Mouse (Mus musculus) ES-E14 (cell line): Measurements from ENCODE around the gene Npcd.

Experiments
- CHD2 ChIP-seq: IDR thresholded peaks from 2 replicates; pipeline ENCODE4 v1.6.1; 2014; ENCODE audit warnings: mild to moderate bottlenecking, low read depth, low read length, inconsistent platforms
- ZNF384 ChIP-seq: IDR thresholded peaks from 2 replicates; pipeline ENCODE4 v1.6.1; 2012; ENCODE audit warnings: low read depth, low read length, inconsistent platforms

DNA sequence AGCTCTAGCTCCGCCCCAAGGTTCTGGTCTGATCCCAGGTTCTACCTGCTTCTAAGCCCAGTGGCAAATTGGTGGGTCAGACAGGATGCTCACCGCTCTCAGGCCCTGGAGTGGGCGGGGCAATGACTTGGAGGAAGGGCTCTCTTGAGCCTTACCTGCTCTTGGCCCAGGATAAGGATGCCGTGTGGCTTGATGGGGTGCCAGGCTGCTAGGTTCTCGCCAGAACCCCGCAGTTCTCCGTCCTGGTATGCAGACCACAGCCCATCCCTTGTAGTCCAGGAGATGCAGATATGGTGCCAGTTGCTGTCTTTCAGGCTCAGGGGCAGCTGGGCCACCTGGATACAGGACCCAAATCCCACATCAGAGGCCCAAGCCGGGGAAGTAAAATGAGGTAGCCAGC is 43.9 kb downstream of the Npcd start:
- TF ChIP-seq ZNF384, result no peak
- no peak for TF ChIP-seq CHD2
